Comparison of ENCODE assay signal across 14 mouse cellular contexts in the genomic region with DNA sequence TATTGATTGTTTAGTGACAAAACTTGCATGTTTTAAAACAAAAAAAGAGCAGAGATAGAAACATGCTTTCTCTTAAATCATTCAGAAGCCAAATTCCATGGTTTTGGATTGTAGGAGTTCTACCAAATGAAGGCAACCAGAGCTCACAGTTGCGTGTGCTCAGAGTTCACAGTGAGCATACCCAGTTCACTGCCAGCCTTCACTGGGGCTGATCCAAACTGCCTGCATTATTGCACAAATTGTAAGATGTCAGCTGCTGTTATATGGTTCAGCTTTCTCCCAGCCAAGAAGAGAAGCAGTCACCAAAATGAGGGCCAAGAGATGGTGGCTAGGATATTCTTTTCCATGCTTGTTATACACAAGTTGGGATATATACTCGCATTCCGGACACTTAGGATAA.
A peak's percentile ranks its signal among the peaks of the same experiment; 100 is the strongest.
DNase-seq lines count a peak whose midpoint lies in the region; TF ChIP-seq lines count a peak whose summit lies in the region.
"Had no signal": no experiment of that assay in that cellular context is flagged by ENCODE, and none has a peak within 500 bp of the region (broad histone marks: within the 10 kb centered on the region; RNA-seq: fewer than 3 reads in every experiment).

No protein-coding gene starts in this region.

- TF ChIP-seq POLR2A in brain, embryonic 14.5 days (IDR thresholded peaks at IDR 0.05; ENCODE audit: borderline replicate concordance, extremely low read depth, insufficient read depth, insufficient read length, poor library complexity, severe bottlenecking), result no peak

- TF ChIP-seq CTCF in brain, embryonic 14.5 days (IDR thresholded peaks at IDR 0.05; ENCODE audit: borderline replicate concordance, extremely low read depth, insufficient read depth, insufficient read length), result no peak

- peak; percentile 21 to 32 for DNase-seq in cerebellum, postnatal 14 days
- no peak for DNase-seq in cerebellum, adult 11-12 months
- DNase-seq in layer of hippocampus, adult 18-20 months (ENCODE audit: low spot score in 2 of 2), result peak; percentile 4 to 63
- no peak for DNase-seq in layer of hippocampus, adult 9-10 months (ENCODE audit: low spot score)
- DNase-seq in adipocyte (ENCODE audit: low spot score), result peak; percentile 88
- peak; percentile 65 for DNase-seq in brain, embryonic 14.5 days (ENCODE audit: low read depth)
- no peak for DNase-seq in kidney, postnatal 25 days
- DNase-seq: adrenal gland, adult 2 months; cerebellum, adult 2 months; cerebellum, postnatal 36 days; gastrocnemius, postnatal 36 days; heart, adult 2 months; heart, postnatal 14 days; kidney, adult 18-20 months had no signal

Comparison
In these comparisons a context has a peak if more than half of its experiments do, and no peak if none do; other contexts are left out.
1. DNase-seq: peak in cerebellum, postnatal 14 days (2 of 2), layer of hippocampus, adult 18-20 months (2 of 2), adipocyte (single experiment) and brain, embryonic 14.5 days (single experiment); none in cerebellum, adult 11-12 months (single experiment), layer of hippocampus, adult 9-10 months (single experiment) and kidney, postnatal 25 days (0 of 2).